Mouse (Mus musculus) embryonic fibroblast, embryonic 13.5 days (primary cell): ENCODE measurements at regions not wholly inside any gene's neighbourhood (a gene's known extent, or its start where the extent isn't known, plus 50 kb on each side); places are given as distances from the start of the nearest gene placed in this dataset.

ENCODE experiments used
- H3K27ac ChIP-seq: 2 replicates; pipeline ENCODE4 v1.5.1; 2012; ENCODE audit warnings: low read length, control low read depth, inconsistent platforms; ENCODE audit not compliant: insufficient read depth
- H3K4me1 ChIP-seq: 2 replicates; pipeline ENCODE4 v1.6.1; 2011; ENCODE audit warnings: low read length; ENCODE audit not compliant: control insufficient read depth, insufficient read depth
- H3K4me3 ChIP-seq: 2 replicates; pipeline ENCODE4 v1.5.1; 2011; ENCODE audit warnings: mild to moderate bottlenecking, control low read depth, low read length; ENCODE audit not compliant: insufficient read depth
- CTCF ChIP-seq: IDR thresholded peaks from 2 replicates; pipeline ENCODE4 v1.5.1; 2011; ENCODE audit warnings: mild to moderate bottlenecking, control low read depth, low read length, moderate library complexity, borderline replicate concordance; ENCODE audit not compliant: insufficient read depth
- POLR2A ChIP-seq: IDR thresholded peaks from 2 replicates; pipeline ENCODE4 v1.6.1; 2011; ENCODE audit warnings: low read depth, mild to moderate bottlenecking, control low read depth, low read length, moderate library complexity

GRCm38 (mm10) chr4:142837636-142838035 lies 375.2 kb downstream of the Prdm2 start:
- Histone ChIP-seq H3K4me1 (no peaks in the 10 kb centered on the region), H3K4me3 (no peak overlapping the region), H3K27ac (no peak overlapping the region)
- TF ChIP-seq POLR2A (no peak), CTCF (no peak)

GRCm38 (mm10) chr4:142829711-142830110 lies 383.1 kb downstream of the Prdm2 start:
- H3K4me1 ChIP-seq, result no peaks in the 10 kb centered on the region
- H3K27ac ChIP-seq, result no peak overlapping the region
- TF ChIP-seq CTCF (no peak), POLR2A (no peak)
- H3K4me3 ChIP-seq, result no peak overlapping the region

- TF ChIP-seq CTCF (no peak), POLR2A (no peak)
- no peak overlapping the region for H3K4me3 ChIP-seq
- no peak overlapping the region for H3K27ac ChIP-seq
- H3K4me1 ChIP-seq, result no peaks in the 10 kb centered on the region
These were observed 383.8 kb downstream of the Prdm2 start for GRCm38 (mm10) chr4:142828969-142829368.

GRCm38 (mm10) chr4:142826250-142826893 lies 386.4 kb downstream of the Prdm2 start:
- H3K27ac ChIP-seq, result no peak overlapping the region
- no peaks in the 10 kb centered on the region for H3K4me1 ChIP-seq
- TF ChIP-seq CTCF (no peak), POLR2A (no peak)
- H3K4me3 ChIP-seq, result no peak overlapping the region

GRCm38 (mm10) chr4:142825786-142826185 lies 387.0 kb downstream of the Prdm2 start:
- H3K4me1 ChIP-seq, result no peaks in the 10 kb centered on the region
- no peak overlapping the region for H3K27ac ChIP-seq
- H3K4me3 ChIP-seq, result no peak overlapping the region
- no peak for TF ChIP-seq CTCF
- no peak for TF ChIP-seq POLR2A

- Histone ChIP-seq H3K27ac (no peak overlapping the region), H3K4me1 (no peaks in the 10 kb centered on the region), H3K4me3 (no peak overlapping the region)
- TF ChIP-seq CTCF (no peak), POLR2A (no peak)
These were observed 394.4 kb downstream of the Prdm2 start for GRCm38 (mm10) chr4:142818440-142818839.

GRCm38 (mm10) chr4:142816986-142817385 lies 395.8 kb downstream of the Prdm2 start:
- no peak for TF ChIP-seq CTCF
- TF ChIP-seq POLR2A, result no peak
- H3K4me3 ChIP-seq, result no peak overlapping the region
- no peaks in the 10 kb centered on the region for H3K4me1 ChIP-seq
- no peak overlapping the region for H3K27ac ChIP-seq

- Histone ChIP-seq H3K27ac (no peak overlapping the region), H3K4me3 (no peak overlapping the region)
- TF ChIP-seq POLR2A (no peak), CTCF (no peak)
These were observed 409.0 kb downstream of the Prdm2 start for GRCm38 (mm10) chr4:142803819-142804218.

GRCm38 (mm10) chr4:142799291-142799690 lies 413.5 kb downstream of the Prdm2 start:
- Histone ChIP-seq H3K4me3 (no peak overlapping the region), H3K27ac (no peak overlapping the region), H3K4me1 (no peaks in the 10 kb centered on the region)
- TF ChIP-seq POLR2A (no peak), CTCF (no peak)

More at GRCm38 (mm10) chr4:142803819-142804218, 409.0 kb downstream of the Prdm2 start:
- no peaks in the 10 kb centered on the region for H3K4me1 ChIP-seq

GRCm38 (mm10) chr4:142798834-142799233 lies 414.0 kb downstream of the Prdm2 start:
- no peaks in the 10 kb centered on the region for H3K4me1 ChIP-seq
- TF ChIP-seq CTCF, result no peak
- no peak for TF ChIP-seq POLR2A
- H3K4me3 ChIP-seq, result no peak overlapping the region
- H3K27ac ChIP-seq, result no peak overlapping the region
